Mouse (Mus musculus): ENCODE results near the gene Dpep2nb. TPM values are rescaled to one million over a fixed set of nuclear protein-coding genes. Genes with fewer than 3 reads are reported as not detected.
"Not testable (repeated sequence)": the region's sequence is repeated elsewhere in the genome, so short reads cannot be mapped to it uniquely, and the experiment has no call there.

Gene Dpep2nb
- total RNA-seq, 2 experiments from 2014 or later = 0.30 to 0.36 TPM

DNA sequence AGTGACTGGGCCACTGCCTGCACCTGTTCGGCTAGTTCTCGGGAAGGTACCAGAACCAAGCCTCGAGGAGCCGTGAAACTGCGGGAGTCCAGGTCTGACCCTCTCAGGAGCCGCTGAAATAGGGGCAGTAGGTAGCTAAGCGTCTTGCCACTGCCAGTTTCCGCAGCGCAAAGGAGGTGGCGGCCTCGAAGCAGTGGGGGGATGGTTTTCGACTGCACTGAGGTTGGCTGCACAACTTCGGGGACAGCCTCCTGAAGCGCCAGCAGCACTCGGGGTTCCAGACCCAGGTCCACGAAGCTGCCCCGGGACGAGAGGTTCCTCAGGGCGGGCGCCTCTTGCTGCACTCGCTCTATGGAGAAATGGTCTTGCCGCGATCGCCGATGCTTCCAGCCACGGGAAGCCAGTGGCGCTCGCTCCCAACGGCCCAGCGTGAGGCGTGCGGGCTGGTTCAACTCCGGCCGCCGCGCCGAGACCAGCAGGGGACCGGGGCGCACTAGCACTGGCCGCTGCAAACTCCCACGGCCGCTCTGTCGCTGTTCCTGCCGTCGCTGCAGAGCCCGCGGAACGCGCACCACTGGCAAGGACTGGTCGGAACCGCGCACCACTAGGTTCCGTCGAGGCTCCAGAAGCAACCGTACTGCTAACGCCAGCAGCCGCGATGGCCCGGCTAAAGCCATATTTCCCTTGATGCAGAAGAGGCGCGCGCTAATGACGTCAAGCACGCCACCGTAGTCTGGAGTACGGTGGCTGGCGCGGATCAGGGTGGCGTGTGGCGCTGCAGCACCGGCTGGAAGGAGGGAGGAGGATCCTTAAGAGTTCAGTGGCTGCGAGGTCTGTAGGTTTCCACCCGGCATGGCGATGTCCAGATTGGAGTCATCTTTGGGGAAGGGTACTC is 5.2 kb upstream of the Dpep2nb start:
- DNase-seq (ENCODE audit: low spot score in 2 of 2) = peak; percentile 95 to 96
- intact Hi-C loops (cut with DNase I) = loop anchor here (5.0 kb wide), 1 partner anchor 119 kb away; the partner anchor contains the start of gene Nrn1l

- DNase-seq (ENCODE audit: low spot score in 2 of 2); intact Hi-C loops (cut with DNase I): not testable (repeated sequence)
Observed at GRCm38 (mm10) chr8:106007891-106008290, 2.1 kb upstream of the Dpep2nb start.

DNA sequence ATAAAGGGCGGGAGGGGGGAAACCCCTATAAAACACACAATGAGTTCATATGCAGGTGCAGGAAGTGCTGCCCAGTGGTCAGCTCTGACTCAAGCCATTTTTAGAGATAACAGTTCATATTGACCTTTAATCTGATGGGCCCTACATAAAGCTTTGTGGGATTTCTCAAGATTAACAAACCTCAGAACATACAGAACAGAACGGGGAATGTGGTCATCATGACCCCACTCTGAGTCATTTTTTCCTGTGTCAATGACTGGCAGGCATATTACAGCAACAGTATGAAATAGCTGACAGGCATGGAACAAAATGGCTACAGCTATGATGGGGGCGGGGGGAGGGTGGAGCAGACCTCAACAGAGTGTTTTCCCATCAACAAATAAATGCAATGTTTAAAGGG is 1.4 kb upstream of the Dpep2nb start:
- intact Hi-C loops (cut with DNase I) = no loop called here
- DNase-seq (ENCODE audit: low spot score in 2 of 2) = no peak

GRCm38 (mm10) chr8:106006413-106006812 is 638 bp upstream of the Dpep2nb start:
- intact Hi-C loops (cut with DNase I) = no loop called here
- DNase-seq (ENCODE audit: low spot score in 2 of 2) = no peak

- intact Hi-C loops (cut with DNase I) = no loop called here
- no peak for DNase-seq (ENCODE audit: low spot score in 2 of 2)
Observed at GRCm38 (mm10) chr8:106004538-106005207, 1.1 kb downstream of the Dpep2nb start.

- DNase-seq (ENCODE audit: low spot score in 2 of 2) = no peak
- intact Hi-C loops (cut with DNase I) = no loop called here
Observed at GRCm38 (mm10) chr8:106001908-106002307, 3.9 kb downstream of the Dpep2nb start.

GRCm38 (mm10) chr8:105998971-105999370 is 6.8 kb downstream of the Dpep2nb start:
- intact Hi-C loops (cut with DNase I) = no loop called here

GRCm38 (mm10) chr8:105996359-105996758 is 9.4 kb downstream of the Dpep2nb start:
- intact Hi-C loops (cut with DNase I) = no loop called here
- no peak for DNase-seq (ENCODE audit: low spot score in 2 of 2)

More at GRCm38 (mm10) chr8:105998971-105999370, 6.8 kb downstream of the Dpep2nb start:
- no peak for DNase-seq (ENCODE audit: low spot score in 2 of 2)

- intact Hi-C loops (cut with DNase I) = no loop called here
- no peak for DNase-seq (ENCODE audit: low spot score in 2 of 2)
Observed at GRCm38 (mm10) chr8:105993226-105993625, 12.5 kb downstream of the Dpep2nb start.

DNA sequence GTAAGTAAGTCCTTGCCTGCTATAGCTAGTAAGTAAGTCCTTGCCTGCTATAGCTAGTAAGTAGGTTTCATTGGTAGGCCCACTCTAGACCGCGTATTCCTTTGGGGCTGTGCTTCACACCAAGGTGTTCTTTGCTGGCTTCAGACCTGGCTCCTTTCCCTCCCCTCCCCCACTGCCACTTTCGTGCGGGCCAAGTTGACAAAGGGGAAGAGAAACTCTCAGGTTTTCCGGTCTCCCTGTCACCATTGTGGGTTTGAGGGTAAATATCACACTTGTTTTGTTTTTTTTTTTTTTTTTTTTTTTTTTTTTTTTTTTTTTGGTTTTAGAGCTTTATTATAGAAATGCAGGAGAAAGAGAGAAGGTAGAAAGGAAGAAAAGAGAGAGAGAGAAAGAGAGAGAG is 13.3 kb downstream of the Dpep2nb start:
- intact Hi-C loops (cut with DNase I) = no loop called here
- DNase-seq (ENCODE audit: low spot score in 2 of 2) = no peak

DNA sequence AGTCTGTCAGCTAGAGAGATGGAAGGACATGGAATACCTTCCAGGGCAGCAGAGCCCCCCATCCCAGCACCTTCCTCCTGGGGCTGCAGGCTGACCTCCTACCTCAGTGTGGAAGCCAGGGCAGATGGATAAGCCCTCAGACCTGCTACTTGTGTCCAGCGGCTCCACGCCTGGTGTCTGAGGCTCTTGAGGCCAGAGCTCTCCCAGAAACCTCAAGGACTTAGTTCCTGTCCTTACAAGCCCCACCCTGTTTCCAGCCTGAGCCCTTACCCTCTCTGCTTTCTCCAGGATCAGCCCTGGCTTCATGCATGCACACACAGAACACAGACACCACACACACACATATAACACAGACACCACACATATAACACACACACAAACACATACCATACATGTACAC is 14.2 kb downstream of the Dpep2nb start:
- DNase-seq (ENCODE audit: low spot score in 2 of 2) = no peak
- intact Hi-C loops (cut with DNase I) = no loop called here

GRCm38 (mm10) chr8:105990856-105991387 is 14.9 kb downstream of the Dpep2nb start, which contains the start of gene Dus2:
Dus2 (plus strand) TSS chr8:105991337.
- intact Hi-C loops (cut with DNase I) = no loop called here
- peak; percentile 44 to 45 for DNase-seq (ENCODE audit: low spot score in 2 of 2)

DNA sequence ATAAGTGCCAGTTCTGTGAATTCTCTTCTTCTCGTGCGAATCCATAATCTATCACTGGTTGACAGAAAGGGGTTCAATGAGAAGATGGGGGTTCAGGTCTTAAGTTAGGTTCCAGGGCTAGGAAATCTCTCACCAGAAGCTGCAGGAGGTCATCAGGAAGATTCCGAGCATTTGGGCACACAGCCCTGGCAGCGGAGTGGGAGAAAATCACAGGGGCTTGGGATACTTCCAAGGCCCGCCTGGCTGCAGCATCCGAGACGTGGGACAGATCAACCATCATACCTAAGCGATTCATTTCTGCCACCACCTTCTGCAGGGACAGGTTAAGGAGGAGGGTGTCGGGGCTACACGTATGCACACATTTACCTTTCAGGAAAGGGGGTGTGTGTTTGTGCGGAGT is 17.2 kb downstream of the Dpep2nb start:
- intact Hi-C loops (cut with DNase I) = loop anchor here (5.0 kb wide), 1 partner anchor 34 kb away; no protein-coding TSS in a partner anchor
- DNase-seq (ENCODE audit: low spot score in 2 of 2) = no peak

GRCm38 (mm10) chr8:105983406-105983805 is 22.4 kb downstream of the Dpep2nb start:
- DNase-seq (ENCODE audit: low spot score in 2 of 2); intact Hi-C loops (cut with DNase I): not testable (repeated sequence)

DNA sequence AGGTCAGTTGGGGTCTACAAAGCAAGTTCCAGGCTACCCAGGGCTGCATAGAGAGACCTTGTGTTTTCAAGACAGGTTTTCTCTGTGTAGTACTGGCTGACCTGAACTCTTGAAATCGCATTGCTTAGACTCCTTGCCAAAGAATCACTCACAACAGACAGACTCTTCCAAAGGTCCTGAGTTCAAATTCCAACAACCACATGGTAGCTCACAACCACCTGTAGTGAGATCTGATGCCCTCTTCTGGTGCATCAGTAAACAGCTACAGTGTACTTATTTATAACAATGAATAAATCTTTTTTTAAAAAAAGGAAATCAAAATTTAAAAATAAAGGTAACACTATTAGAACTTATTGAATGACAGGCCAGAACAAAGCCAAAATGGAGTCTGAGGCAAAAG is 24.6 kb downstream of the Dpep2nb start:
- intact Hi-C loops (cut with DNase I) = no loop called here

DNA sequence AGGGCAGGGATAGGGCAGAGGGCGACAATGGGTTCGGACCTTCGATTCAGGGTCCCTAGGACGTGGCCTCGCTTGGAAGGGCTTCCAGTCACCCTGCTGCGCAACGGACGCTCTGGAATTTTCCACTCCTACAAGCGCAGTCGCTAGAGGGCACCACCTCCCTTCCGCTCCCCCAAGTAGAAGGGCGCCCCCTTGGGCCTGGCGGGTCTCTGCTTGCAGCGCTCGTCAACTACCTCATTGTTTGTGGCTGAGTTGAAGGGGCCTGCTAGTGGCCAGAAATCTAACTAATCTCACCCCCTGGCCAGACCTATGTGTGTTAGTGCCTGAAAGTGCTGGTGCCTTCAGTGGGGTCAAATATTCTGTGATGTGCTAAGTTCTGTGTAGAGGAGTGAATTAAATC is 26.4 kb downstream of the Dpep2nb start, which contains the start of gene Dpep3:
TSS of gene Dpep3 (minus strand) at position 105 of the 400 bp plus-strand sequence.
- intact Hi-C loops (cut with DNase I) = no loop called here
- no peak for DNase-seq (ENCODE audit: low spot score in 2 of 2)

More for the DNA sequence above, 24.6 kb downstream of the Dpep2nb start:
- DNase-seq (ENCODE audit: low spot score in 2 of 2) = no peak

GRCm38 (mm10) chr8:105975363-105975762 is 30.4 kb downstream of the Dpep2nb start:
- intact Hi-C loops (cut with DNase I) = no loop called here
- DNase-seq (ENCODE audit: low spot score in 2 of 2) = no peak

DNA sequence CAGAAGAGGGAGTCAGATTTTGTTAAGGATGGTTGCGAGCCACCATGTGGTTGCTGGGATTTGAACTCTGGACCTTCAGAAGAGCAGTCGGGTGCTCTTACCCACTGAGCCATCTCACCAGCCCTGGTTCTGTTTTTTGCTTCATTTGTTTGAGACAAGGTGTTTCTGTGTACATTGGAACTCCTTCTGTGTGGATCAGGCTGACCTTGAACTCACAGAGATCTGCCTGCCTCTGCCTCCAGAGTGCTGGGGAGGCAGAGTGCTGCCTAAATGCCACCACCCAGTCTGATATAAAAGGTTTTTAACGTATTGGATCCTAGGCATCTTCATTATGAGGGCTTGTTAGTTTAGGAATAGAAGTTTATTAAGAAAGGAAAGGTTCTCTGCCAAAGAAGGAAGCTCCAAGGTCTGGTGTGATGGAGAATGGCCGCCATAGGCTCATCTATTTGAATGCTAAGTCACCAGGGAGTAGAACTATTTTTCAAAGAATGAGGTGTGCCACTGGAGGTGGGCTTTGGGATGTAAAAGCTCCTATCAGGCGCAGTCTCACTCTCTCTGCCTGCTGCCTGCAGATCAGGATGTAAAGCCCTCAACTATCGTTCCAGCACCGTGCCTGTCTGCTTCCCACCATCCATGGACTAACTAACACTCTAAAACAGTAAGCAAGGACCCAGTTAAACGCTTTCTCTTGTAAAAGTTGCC is 34.6 kb downstream of the Dpep2nb start:
- no peak for DNase-seq (ENCODE audit: low spot score in 2 of 2)
- intact Hi-C loops (cut with DNase I) = no loop called here

DNA sequence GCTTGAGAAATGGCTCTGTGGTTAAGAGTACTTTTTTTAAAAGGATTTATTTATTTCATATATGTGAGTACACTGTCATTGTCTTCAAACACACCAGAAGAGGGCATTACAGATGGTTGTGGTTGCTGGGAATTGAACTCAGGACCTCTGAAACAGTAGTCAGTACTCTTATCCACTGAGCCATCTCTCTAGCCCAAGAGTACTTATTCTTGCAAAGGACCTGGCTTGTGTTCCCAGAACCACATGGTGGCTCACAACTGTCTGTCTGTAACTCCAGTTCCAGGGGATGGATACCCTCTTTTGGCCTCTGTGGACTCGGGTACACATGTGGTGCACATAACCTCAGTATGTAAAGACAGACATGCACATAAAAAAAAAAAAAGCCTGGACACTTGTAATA is 36.4 kb downstream of the Dpep2nb start:
- intact Hi-C loops (cut with DNase I) = no loop called here
- DNase-seq (ENCODE audit: low spot score in 2 of 2) = no peak

Data from left cerebral cortex, postnatal 36 days (tissue).